Mouse (Mus musculus) liver, embryonic 14 days (tissue): ENCODE results near the gene Nras. TPM values are rescaled to one million over a fixed set of nuclear protein-coding genes. Genes with fewer than 3 reads are reported as not detected.

Experiments
- polyA plus RNA-seq: library from polyadenylated mRNA; depleted of rRNA; stranded (reverse); fragments of >200 nt; gene quantifications from 2 replicates; pipeline ENCODE4 v1.2.3, GENCODE M21; 2012; rRNA removed

Gene Nras
- 20.7 and 24.7 TPM in 2 replicates for polyA plus RNA-seq

DNA sequence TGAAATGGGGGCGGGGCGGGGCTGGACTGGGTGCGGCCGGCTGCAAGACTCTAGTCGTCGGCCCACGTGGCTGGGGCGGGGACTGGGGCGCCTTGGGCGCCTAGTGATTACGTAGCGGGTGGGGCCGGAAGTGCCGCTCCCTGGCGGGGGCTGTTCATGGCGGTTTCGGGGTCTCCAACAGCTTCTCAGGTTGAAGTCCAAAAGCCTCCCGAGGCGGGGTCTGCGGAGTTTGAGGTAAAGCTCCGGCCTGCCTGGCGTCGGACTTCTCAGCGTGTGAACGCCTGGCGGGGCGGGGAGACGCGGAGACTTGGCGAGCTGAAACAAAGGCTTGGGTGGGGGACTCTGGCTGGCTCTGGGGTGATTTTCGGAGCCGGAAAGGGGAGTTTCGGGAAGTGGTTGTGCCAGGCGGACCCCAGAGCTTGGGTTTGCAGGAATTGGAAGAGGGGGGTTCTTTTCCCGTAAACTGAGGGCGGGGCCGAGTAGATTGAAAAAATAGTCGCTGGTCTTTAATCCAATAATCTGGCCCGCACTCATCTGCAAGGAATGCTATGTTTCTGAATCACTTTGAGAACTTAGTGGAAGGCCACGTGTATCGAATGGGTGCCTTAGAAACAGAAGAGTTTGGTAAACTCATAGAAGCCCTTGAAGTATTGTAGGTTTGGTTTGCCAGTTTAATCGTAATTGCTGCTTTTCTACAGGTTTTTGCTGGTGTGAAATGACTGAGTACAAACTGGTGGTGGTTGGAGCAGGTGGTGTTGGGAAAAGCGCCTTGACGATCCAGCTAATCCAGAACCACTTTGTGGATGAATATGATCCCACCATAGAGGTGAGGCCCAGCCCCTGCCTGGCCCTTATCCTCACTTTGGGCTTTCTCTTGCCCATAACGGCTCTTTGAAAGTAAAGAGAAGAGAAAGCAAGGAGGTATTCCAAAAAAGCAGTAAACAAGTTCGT, at the start of gene Nras:
Nras (plus strand) TSS at position 79 of the 951 bp plus-strand sequence.

DNA sequence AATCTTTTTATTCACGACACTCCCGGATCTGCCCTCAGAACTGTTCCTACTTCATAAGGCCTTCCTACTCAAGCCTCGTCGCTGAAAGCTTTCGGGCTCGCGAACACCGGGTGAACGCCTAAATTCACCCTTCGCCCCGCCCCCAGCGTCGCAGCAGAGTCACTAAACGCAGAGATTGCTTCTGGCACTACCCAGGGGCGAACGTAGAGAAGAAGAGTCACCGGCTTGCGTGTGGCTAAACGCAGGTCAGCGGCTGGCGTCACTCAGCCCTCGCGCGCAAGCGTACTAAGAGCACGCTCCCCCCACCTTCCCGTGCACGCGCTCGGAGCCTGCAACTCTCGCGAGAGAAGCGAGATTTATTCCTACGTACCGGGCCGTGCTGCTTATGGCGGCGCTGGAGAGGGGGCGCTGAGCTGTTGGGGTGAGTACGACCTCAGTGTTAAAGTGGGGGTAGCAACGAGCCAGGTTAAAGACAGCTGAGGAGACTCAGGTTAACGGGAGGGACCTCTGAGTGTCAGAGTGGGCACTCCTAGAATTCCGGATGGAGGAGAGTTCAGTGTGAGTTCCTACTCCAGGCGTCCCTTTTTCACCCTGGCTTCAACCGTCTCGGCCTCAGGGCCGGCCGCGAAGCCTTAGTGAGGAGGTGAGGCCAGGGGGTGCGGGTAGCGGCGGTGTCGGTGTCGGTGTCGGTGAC, 37.7 kb upstream of the Nras start, which contains the start of gene Csde1:
Csde1 (plus strand) TSS at position 178 of the 694 bp plus-strand sequence.

DNA sequence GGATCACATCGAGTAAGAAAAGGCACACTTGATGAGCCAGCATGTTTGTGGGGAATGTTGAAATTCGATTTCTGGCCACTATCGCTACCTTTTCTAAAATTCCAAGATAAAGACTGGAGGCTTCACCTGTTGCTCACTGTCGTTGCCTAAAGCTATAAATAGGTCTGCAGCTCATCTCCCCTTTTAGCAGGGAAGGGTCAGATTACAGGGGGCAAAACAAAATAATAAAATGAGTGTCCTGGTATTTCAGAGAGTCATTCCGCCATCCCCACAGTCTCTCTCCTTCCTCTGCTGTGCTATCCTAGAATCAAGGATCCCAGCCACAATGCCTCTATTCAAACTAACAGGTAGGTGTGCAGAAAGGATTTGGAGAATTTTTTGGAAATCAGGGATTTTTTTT, 15.7 kb downstream of the Nras start, which contains the start of gene Ampd1:
Ampd1 (plus strand) TSS at position 244 of the 400 bp plus-strand sequence.

DNA sequence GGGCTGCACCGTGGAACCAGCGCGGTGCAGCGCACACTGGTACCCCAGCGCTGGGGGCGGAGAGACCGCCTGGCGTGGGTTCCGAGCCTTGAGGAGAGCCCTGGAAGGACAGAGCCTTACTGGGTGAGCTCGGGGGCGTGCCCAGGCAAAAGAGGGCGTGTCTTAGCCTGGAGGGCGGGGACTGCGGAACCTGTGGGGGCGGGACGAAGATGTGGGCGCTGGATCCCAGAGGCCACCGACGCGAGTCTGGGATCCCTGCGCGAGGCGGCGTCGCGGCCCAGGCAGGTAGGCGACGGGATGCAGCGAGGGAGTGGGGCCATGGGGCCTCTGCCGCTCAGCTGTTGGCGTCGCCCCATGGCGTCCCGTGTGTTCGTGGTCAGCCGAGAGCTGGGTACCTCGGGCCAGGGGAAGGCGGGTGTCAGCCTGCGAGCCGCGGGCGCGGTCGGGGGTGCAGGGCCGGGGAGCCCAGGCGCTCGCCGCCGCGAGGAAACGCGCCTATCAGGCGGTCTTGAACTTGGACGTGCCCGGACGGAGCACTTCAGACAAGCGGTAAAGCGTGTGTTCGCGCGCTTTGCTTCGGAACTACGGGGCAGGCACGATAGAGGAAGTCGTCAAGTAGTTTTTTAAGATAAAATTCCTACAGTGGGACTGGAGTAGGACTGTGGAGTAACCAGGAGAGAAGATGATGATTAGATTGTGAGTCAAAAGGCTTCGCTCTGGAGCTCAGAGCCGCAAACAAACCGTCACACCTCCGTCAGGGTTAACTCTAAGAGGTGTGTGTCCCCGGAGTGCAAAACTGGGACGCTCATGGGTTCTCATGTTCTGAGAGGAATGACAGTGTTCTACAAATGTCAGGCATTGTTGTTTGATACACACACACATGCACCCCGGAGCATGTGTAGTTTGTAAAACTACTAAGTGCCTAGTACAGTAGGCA, 44.6 kb downstream of the Nras start, which contains the start of gene Dennd2c:
Dennd2c (plus strand) TSS at position 151 of the 937 bp plus-strand sequence.

Other genes starting within 250 kb of the Nras start
- 0.03 TPM in 2 replicates for gene Sycp1, start 122.2 kb upstream of the Nras start, polyA plus RNA-seq
- gene Nr1h5, start 94.2 kb upstream of the Nras start, polyA plus RNA-seq: 4.5 and 6.0 TPM in 2 replicates
- 6.1 and 6.6 TPM in 2 replicates for gene Sike1, start 62.6 kb upstream of the Nras start, polyA plus RNA-seq
- gene Csde1, start 37.9 kb upstream of the Nras start, polyA plus RNA-seq: 31.9 and 38.2 TPM in 2 replicates
- gene Ampd1, start 15.7 kb downstream of the Nras start, polyA plus RNA-seq: 0.12 and 0.61 TPM in 2 replicates
- 6.3 and 8.5 TPM in 2 replicates for gene Dennd2c, start 44.3 kb downstream of the Nras start, polyA plus RNA-seq
- 106 and 117 TPM in 2 replicates for gene Bcas2, start 113.4 kb downstream of the Nras start, polyA plus RNA-seq
- 6.4 and 7.9 TPM in 2 replicates for gene Trim33, start 221.0 kb downstream of the Nras start, polyA plus RNA-seq